Mouse (Mus musculus): ENCODE data around the gene Tex21.

DNA sequence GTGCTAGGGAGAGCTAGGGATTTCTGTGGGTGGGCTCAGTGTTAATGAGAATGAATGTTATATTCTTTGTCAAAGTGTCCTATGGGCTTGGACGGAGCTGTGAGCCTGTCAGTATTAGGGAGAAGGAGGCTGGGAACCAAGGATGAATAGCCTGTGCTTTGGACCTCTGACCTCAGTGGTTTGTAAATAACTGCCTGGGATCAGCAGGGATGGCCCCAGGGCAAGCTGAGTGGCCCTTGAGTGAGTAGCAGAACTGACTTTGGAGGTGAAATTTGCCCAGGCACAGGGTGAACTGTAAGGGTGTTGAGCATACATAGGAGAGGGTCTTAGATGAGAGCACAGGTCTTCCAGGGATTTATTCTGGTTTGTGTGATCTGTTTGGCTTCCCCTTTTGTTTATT is 17.3 kb upstream of the Tex21 start:
- TF ChIP-seq CTCF (IDR thresholded peaks at IDR 0.05; ENCODE audit: control insufficient read depth, insufficient read depth, insufficient read length) (no peak), MYOG (IDR thresholded peaks at IDR 0.05; ENCODE audit: control insufficient read depth, extremely low read depth, insufficient read length) (no peak), CEBPB (IDR thresholded peaks at IDR 0.05; ENCODE audit: low read depth) (no peak), USF1 (IDR thresholded peaks at IDR 0.05; ENCODE audit: low read depth) (no peak), MYOD1 (IDR thresholded peaks at IDR 0.05; ENCODE audit: control insufficient read depth, insufficient read length, low read depth) (no peak)

All from C2C12 (cell line).